Mouse (Mus musculus) Patski (cell line): Measurements from ENCODE around the gene Slc25a21. TPM values are rescaled to one million over a fixed set of nuclear protein-coding genes. Genes with fewer than 3 reads are reported as not detected.
A peak's percentile ranks its signal among the peaks of the same experiment; 100 is the strongest.

Experiments
- ATAC-seq: fragments of 100-300 bp; one replicate; pipeline ENCODE4 v1.8.0; 2021
- CTCF ChIA-PET: fragments of 350-600 bp; sonication (Branson Sonifier 250); formaldehyde crosslinking; loops from one replicate; lab custom pipeline; 2022; ENCODE audit warnings: inconsistent platforms; lab: Charles Lee
- POLR2A ChIA-PET: fragments of 350-600 bp; sonication (Branson Sonifier 250); formaldehyde crosslinking; loops from one replicate; lab custom pipeline; 2022; ENCODE audit warnings: antibody characterized with exemption, inconsistent platforms; lab: Charles Lee
- DNase-seq: peaks from one replicate; pipeline ENCODE4 v3.0.0-alpha.2; 2011; ENCODE audit warnings: low read depth, low spot score
- H3K27me3 ChIP-seq: fragments of 371-371 bp; one replicate; pipeline ENCODE4 v1.5.1; 2021
- CTCF ChIP-seq: fragments of 100-300 bp; IDR thresholded peaks from one replicate; pipeline ENCODE4 v1.5.1; 2021
- in situ Hi-C: fragments of 300-500 bp; cut with MboI; formaldehyde crosslinking; loops from 3 replicates; pipeline ENCODE4 v1.11.1; 2018; ENCODE audit warnings: low pct_unique_long_range_greater_than_20kb, mixed read lengths
- polyA plus RNA-seq: library from polyadenylated mRNA; unstranded; gene quantifications from one replicate; pipeline ENCODE4 v1.2.3, GENCODE M21; 2021

Gene Slc25a21
- polyA plus RNA-seq, 1 experiment from 2014 or later = 1.1 TPM

- no peak for TF ChIP-seq CTCF
- ATAC-seq = no peak
- ChIA-PET POLR2A (interaction anchor here (0.8 kb wide), 1 partner anchor 13 kb away, joined by 7 read pairs; no protein-coding TSS in a partner anchor), CTCF (interaction anchor here (0.7 to 1.1 kb wide), 4 partner anchors 8 to 103 kb away, joined by 3 read pairs; no protein-coding TSS in a partner anchor)
- H3K27me3 ChIP-seq = no peaks in the 10 kb centered on the region
- DNase-seq = no peak
- in situ Hi-C loops = no loop called here
Measured at GRCm38 (mm10) chr12:56785250-56785649, 412.0 kb downstream of the Slc25a21 start.

- ATAC-seq (peak; percentile 54), DNase-seq (peak; percentile 39)
- in situ Hi-C loops = no loop called here
- ChIA-PET CTCF (no interaction called here), POLR2A (no interaction called here)
- H3K27me3 ChIP-seq = no peaks in the 10 kb centered on the region
- TF ChIP-seq CTCF = no peak
Measured at GRCm38 (mm10) chr12:56781196-56781595, 416.1 kb downstream of the Slc25a21 start.

GRCm38 (mm10) chr12:56779621-56780020 is 417.7 kb downstream of the Slc25a21 start:
- DNase-seq = no peak
- in situ Hi-C loops = no loop called here
- ATAC-seq = peak; percentile 57
- CTCF ChIA-PET = interaction anchor here (1.3 kb wide), 1 partner anchor 13 kb away, joined by 7 read pairs; no protein-coding TSS in a partner anchor
- POLR2A ChIA-PET = interaction anchor here (0.5 kb wide), 1 partner anchor 120 kb away, joined by 3 read pairs; no protein-coding TSS in a partner anchor
- no peaks in the 10 kb centered on the region for H3K27me3 ChIP-seq
- no peak for TF ChIP-seq CTCF

GRCm38 (mm10) chr12:56773941-56774340 is 423.3 kb downstream of the Slc25a21 start:
- CTCF ChIA-PET = no interaction called here
- in situ Hi-C loops = no loop called here
- no peak for ATAC-seq
- peaks cover 24% of the 10 kb centered on the region for H3K27me3 ChIP-seq
- POLR2A ChIA-PET = no interaction called here
- TF ChIP-seq CTCF = no peak
- DNase-seq = no peak

- in situ Hi-C loops = no loop called here
- DNase-seq = no peak
- TF ChIP-seq CTCF = no peak
- H3K27me3 ChIP-seq = peaks cover 28% of the 10 kb centered on the region
- POLR2A ChIA-PET = interaction anchor here (0.5 kb wide), 1 partner anchor 21 kb away, joined by 3 read pairs; no protein-coding TSS in a partner anchor
- no peak for ATAC-seq
- CTCF ChIA-PET = no interaction called here
Measured at GRCm38 (mm10) chr12:56769421-56769820, 427.9 kb downstream of the Slc25a21 start.

GRCm38 (mm10) chr12:56767474-56767873 is 429.8 kb downstream of the Slc25a21 start:
- ChIA-PET CTCF (interaction anchor here (2.4 kb wide), 1 partner anchor 12 kb away, joined by 7 read pairs; no protein-coding TSS in a partner anchor), POLR2A (no interaction called here)
- in situ Hi-C loops = no loop called here
- DNase-seq (no peak), ATAC-seq (no peak)
- no peak for TF ChIP-seq CTCF
- H3K27me3 ChIP-seq = peaks cover 22% of the 10 kb centered on the region

- ChIA-PET CTCF (no interaction called here), POLR2A (no interaction called here)
- H3K27me3 ChIP-seq = peaks cover 26% of the 10 kb centered on the region
- in situ Hi-C loops = no loop called here
- ATAC-seq = no peak
- no peak for DNase-seq
- no peak for TF ChIP-seq CTCF
Measured at GRCm38 (mm10) chr12:56737104-56737503, 460.2 kb downstream of the Slc25a21 start.

- DNase-seq (no peak), ATAC-seq (no peak)
- in situ Hi-C loops = no loop called here
- TF ChIP-seq CTCF = no peak
- peaks cover 49% of the 10 kb centered on the region for H3K27me3 ChIP-seq
- POLR2A ChIA-PET = no interaction called here
- CTCF ChIA-PET = interaction anchor here (1.4 kb wide), 1 partner anchor 12 kb away, joined by 3 read pairs; no protein-coding TSS in a partner anchor
Measured at GRCm38 (mm10) chr12:56727631-56728030, 469.6 kb downstream of the Slc25a21 start.

- H3K27me3 ChIP-seq = peaks cover 12% of the 10 kb centered on the region
- CTCF ChIA-PET = no interaction called here
- ATAC-seq = no peak
Measured at GRCm38 (mm10) chr12:56718707-56719051, 478.6 kb downstream of the Slc25a21 start.

GRCm38 (mm10) chr12:56717971-56718706 is 479.1 kb downstream of the Slc25a21 start:
- in situ Hi-C loops = no loop called here
- DNase-seq (no peak), ATAC-seq (no peak)
- ChIA-PET CTCF (no interaction called here), POLR2A (no interaction called here)
- H3K27me3 ChIP-seq = peaks cover 8% of the 10 kb centered on the region
- no peak for TF ChIP-seq CTCF

More at GRCm38 (mm10) chr12:56718707-56719051, 478.6 kb downstream of the Slc25a21 start:
- DNase-seq = no peak
- POLR2A ChIA-PET = no interaction called here
- in situ Hi-C loops = no loop called here
- no peak for TF ChIP-seq CTCF

GRCm38 (mm10) chr12:56701004-56701403 is 496.3 kb downstream of the Slc25a21 start:
- ChIA-PET POLR2A (no interaction called here), CTCF (no interaction called here)
- ATAC-seq (no peak), DNase-seq (no peak)
- in situ Hi-C loops = no loop called here
- TF ChIP-seq CTCF = no peak
- H3K27me3 ChIP-seq = no peaks in the 10 kb centered on the region
